Mouse (Mus musculus): ENCODE measurements around the gene Fgfr2. TPM values are rescaled to one million over a fixed set of nuclear protein-coding genes. Genes with fewer than 3 reads are reported as not detected.

Gene Fgfr2
- polyA plus RNA-seq, 1 experiment, result 14.7 TPM

DNA sequence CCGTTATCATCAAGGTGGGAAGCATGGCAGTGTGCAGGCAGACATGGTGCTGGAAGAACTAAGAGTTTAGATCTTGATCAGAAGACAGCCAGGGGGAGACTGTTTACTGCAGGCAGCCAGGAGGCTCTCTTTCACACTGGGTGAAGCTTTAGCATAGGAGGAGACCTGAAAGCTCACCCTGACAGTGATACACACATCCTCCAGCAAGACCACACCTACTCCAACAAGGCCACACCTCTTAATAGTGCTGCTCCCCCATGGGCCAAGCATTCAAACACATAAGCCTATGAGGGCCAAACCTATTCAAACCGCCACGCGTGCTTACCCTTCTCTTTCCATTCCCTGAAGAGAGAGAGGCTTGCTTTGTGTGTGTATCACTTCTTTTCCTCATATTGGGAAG lies 2559.9 kb downstream of the Fgfr2 start:
- H3K27ac ChIP-seq (ENCODE audit: insufficient read depth, low read depth, low read length), result no peak overlapping the region
- no peak for TF ChIP-seq POLR2A (IDR thresholded peaks at IDR 0.05; ENCODE audit: low read depth, low read length)
- TF ChIP-seq CTCF (IDR thresholded peaks at IDR 0.05; ENCODE audit: extremely low read depth, insufficient read length, insufficient replicate concordance, low read depth, low read length), result no peak
- WGBS, result 93% methylated on average over 4 of the region's 4 CpGs
- no peaks in the 10 kb centered on the region for H3K36me3 ChIP-seq (ENCODE audit: control insufficient read depth, insufficient read depth, low read length)
- no peaks in the 10 kb centered on the region for H3K4me1 ChIP-seq (ENCODE audit: control insufficient read depth, insufficient read depth, insufficient read length, low read length)
- no peak overlapping the region for H3K4me3 ChIP-seq (ENCODE audit: low read depth, low read length)
- H3K27me3 ChIP-seq (ENCODE audit: control insufficient read depth, insufficient read depth, low read length), result no peaks in the 10 kb centered on the region

DNA sequence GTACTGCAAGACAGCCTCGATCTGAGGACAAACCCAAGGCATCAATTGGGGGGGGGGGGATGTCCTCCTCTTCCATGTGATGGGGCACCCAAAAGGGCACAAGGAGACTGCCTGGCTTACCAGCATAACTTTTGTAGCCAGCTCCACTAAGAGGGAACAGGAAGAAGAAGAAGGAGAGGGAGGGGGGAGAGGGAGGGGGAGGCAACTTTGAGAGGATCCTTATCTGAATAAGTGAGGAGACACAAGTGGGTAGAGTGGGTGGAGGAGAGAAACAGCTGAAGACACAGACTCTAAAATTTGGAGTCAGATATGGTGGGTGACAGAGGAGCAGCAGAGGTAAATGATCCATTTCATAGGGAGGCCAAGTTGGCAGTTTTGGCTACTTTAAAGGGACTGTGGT lies 2562.2 kb downstream of the Fgfr2 start:
- no peaks in the 10 kb centered on the region for H3K4me1 ChIP-seq (ENCODE audit: control insufficient read depth, insufficient read depth, insufficient read length, low read length)
- TF ChIP-seq POLR2A (IDR thresholded peaks at IDR 0.05; ENCODE audit: low read depth, low read length) (no peak), CTCF (IDR thresholded peaks at IDR 0.05; ENCODE audit: extremely low read depth, insufficient read length, insufficient replicate concordance, low read depth, low read length) (no peak)
- WGBS, result 71% methylated on average over 1 of the region's 1 CpGs

GRCm38 (mm10) chr7:130558592-130558991 lies 2564.6 kb downstream of the Fgfr2 start:
- Histone ChIP-seq H3K4me3 (ENCODE audit: low read depth, low read length) (no peak overlapping the region), H3K27ac (ENCODE audit: insufficient read depth, low read depth, low read length) (no peak overlapping the region), H3K36me3 (ENCODE audit: control insufficient read depth, insufficient read depth, low read length) (no peaks in the 10 kb centered on the region), H3K27me3 (ENCODE audit: control insufficient read depth, insufficient read depth, low read length) (no peaks in the 10 kb centered on the region), H3K4me1 (ENCODE audit: control insufficient read depth, insufficient read depth, insufficient read length, low read length) (no peaks in the 10 kb centered on the region)
- no peak for TF ChIP-seq POLR2A (IDR thresholded peaks at IDR 0.05; ENCODE audit: low read depth, low read length)
- 56% methylated on average over 4 of the region's 4 CpGs for WGBS

More for the DNA sequence above, 2562.2 kb downstream of the Fgfr2 start:
- Histone ChIP-seq H3K4me3 (ENCODE audit: low read depth, low read length) (no peak overlapping the region), H3K27ac (ENCODE audit: insufficient read depth, low read depth, low read length) (no peak overlapping the region), H3K27me3 (ENCODE audit: control insufficient read depth, insufficient read depth, low read length) (no peaks in the 10 kb centered on the region), H3K36me3 (ENCODE audit: control insufficient read depth, insufficient read depth, low read length) (no peaks in the 10 kb centered on the region)

- Histone ChIP-seq H3K36me3 (ENCODE audit: control insufficient read depth, insufficient read depth, low read length) (no peaks in the 10 kb centered on the region), H3K4me3 (ENCODE audit: low read depth, low read length) (no peak overlapping the region), H3K27ac (ENCODE audit: insufficient read depth, low read depth, low read length) (no peak overlapping the region), H3K27me3 (ENCODE audit: control insufficient read depth, insufficient read depth, low read length) (no peaks in the 10 kb centered on the region), H3K4me1 (ENCODE audit: control insufficient read depth, insufficient read depth, insufficient read length, low read length) (no peaks in the 10 kb centered on the region)
- TF ChIP-seq POLR2A (IDR thresholded peaks at IDR 0.05; ENCODE audit: low read depth, low read length), result no peak
- no peak for TF ChIP-seq CTCF (IDR thresholded peaks at IDR 0.05; ENCODE audit: extremely low read depth, insufficient read length, insufficient replicate concordance, low read depth, low read length)
- WGBS, result 71% methylated on average over 5 of the region's 5 CpGs
These were observed 2567.6 kb downstream of the Fgfr2 start for GRCm38 (mm10) chr7:130555597-130555996.

- Histone ChIP-seq H3K4me3 (ENCODE audit: low read depth, low read length) (no peak overlapping the region), H3K27me3 (ENCODE audit: control insufficient read depth, insufficient read depth, low read length) (no peaks in the 10 kb centered on the region), H3K36me3 (ENCODE audit: control insufficient read depth, insufficient read depth, low read length) (no peaks in the 10 kb centered on the region), H3K4me1 (ENCODE audit: control insufficient read depth, insufficient read depth, insufficient read length, low read length) (no peaks in the 10 kb centered on the region), H3K27ac (ENCODE audit: insufficient read depth, low read depth, low read length) (no peak overlapping the region)
- 75% methylated on average over 4 of the region's 4 CpGs for WGBS
- TF ChIP-seq POLR2A (IDR thresholded peaks at IDR 0.05; ENCODE audit: low read depth, low read length) (no peak), CTCF (IDR thresholded peaks at IDR 0.05; ENCODE audit: extremely low read depth, insufficient read length, insufficient replicate concordance, low read depth, low read length) (no peak)
These were observed 2569.8 kb downstream of the Fgfr2 start for GRCm38 (mm10) chr7:130553321-130553720.

GRCm38 (mm10) chr7:130552780-130553179 lies 2570.4 kb downstream of the Fgfr2 start:
- 77% methylated on average over 5 of the region's 5 CpGs for WGBS
- Histone ChIP-seq H3K4me1 (ENCODE audit: control insufficient read depth, insufficient read depth, insufficient read length, low read length) (no peaks in the 10 kb centered on the region), H3K27me3 (ENCODE audit: control insufficient read depth, insufficient read depth, low read length) (no peaks in the 10 kb centered on the region), H3K36me3 (ENCODE audit: control insufficient read depth, insufficient read depth, low read length) (no peaks in the 10 kb centered on the region), H3K27ac (ENCODE audit: insufficient read depth, low read depth, low read length) (no peak overlapping the region), H3K4me3 (ENCODE audit: low read depth, low read length) (no peak overlapping the region)
- TF ChIP-seq POLR2A (IDR thresholded peaks at IDR 0.05; ENCODE audit: low read depth, low read length) (no peak), CTCF (IDR thresholded peaks at IDR 0.05; ENCODE audit: extremely low read depth, insufficient read length, insufficient replicate concordance, low read depth, low read length) (no peak)

DNA sequence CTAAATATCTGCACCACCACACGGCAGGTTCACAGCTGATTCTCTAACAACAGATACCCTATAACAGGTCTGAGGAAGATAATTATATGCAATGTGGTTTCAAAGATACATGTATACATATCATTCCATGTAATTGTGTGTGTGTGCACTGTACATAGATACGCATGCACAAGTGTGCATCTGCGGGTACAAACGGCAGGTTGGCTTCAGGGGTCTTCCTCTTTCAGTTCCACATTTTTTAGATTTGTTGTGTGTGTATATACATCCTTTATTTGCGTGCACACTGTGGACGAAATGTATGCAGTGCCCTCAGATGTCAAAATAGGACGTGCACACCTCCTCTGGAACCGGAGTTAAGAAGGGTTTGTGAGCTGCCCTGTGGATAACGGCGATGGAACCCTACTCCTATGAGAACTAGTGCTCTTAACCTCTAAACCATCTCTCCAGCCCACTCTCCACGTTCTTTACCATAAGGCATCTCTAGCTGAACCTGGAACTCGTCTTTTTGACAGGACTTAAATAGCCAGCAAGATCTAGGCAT lies 2575.4 kb downstream of the Fgfr2 start:
- H3K4me1 ChIP-seq (ENCODE audit: control insufficient read depth, insufficient read depth, insufficient read length, low read length), result peaks cover 2% of the 10 kb centered on the region; the same call in 1 of the 2 replicates
- TF ChIP-seq CTCF (IDR thresholded peaks at IDR 0.05; ENCODE audit: extremely low read depth, insufficient read length, insufficient replicate concordance, low read depth, low read length) (no peak), POLR2A (IDR thresholded peaks at IDR 0.05; ENCODE audit: low read depth, low read length) (no peak)
- no peaks in the 10 kb centered on the region for H3K27me3 ChIP-seq (ENCODE audit: control insufficient read depth, insufficient read depth, low read length)
- WGBS, result 76% methylated on average over 12 of the region's 12 CpGs
- H3K27ac ChIP-seq (ENCODE audit: insufficient read depth, low read depth, low read length), result no peak overlapping the region
- peaks cover 15% of the 10 kb centered on the region for H3K36me3 ChIP-seq (ENCODE audit: control insufficient read depth, insufficient read depth, low read length)
- no peak overlapping the region for H3K4me3 ChIP-seq (ENCODE audit: low read depth, low read length)

Measured in small intestine, adult 2 months (tissue).